Mouse (Mus musculus): ENCODE measurements around the gene Lce1e. TPM values are rescaled to one million over a fixed set of nuclear protein-coding genes. Genes with fewer than 3 reads are reported as not detected.

Lce1e gene
- total RNA-seq, 1 experiment: not detected

DNA sequence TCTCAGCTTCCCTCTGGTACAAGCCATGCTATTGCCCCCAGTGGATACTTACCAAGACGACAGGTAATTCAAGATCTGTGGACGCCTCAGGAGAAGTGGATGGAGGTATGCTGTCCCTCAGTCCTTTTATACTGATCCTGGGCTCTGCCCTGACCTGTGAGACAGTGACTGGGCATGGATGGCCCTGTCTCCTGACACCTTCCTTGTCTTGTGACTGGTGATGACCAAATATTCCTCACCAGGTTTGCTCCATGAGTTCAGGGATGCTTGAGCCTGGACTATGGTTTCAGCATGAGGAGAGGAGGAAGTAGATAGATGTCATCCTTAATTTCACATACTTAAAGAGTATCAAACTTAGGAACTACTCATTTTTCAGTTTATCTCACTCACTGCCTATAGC lies 21.8 kb downstream of the Lce1e start, which contains the start of gene Lce1d:
Gene Lce1d, minus strand, starts transcription at position 101 of the 400 bp plus-strand sequence.
- Histone ChIP-seq H3K4me3 (ENCODE audit: insufficient read depth in 1 of 2, low read depth in 1 of 2, low read length in 2 of 2, poor library complexity in 1 of 2, severe bottlenecking in 1 of 2) (no peak within 1 kb of the TSS), H3K9me3 (ENCODE audit: control insufficient read depth, insufficient read depth, low read depth, low read length) (no peaks in the 10 kb centered on the region), H3K4me1 (ENCODE audit: control insufficient read depth in 2 of 2, insufficient read depth in 2 of 2, low read length in 2 of 2, poor library complexity in 1 of 2) (no peaks in the 10 kb centered on the region), H3K9ac (ENCODE audit: insufficient read depth, low read depth, low read length, poor library complexity, severe bottlenecking) (no peak within 1 kb of the TSS), H3K36me3 (ENCODE audit: control insufficient read depth, insufficient read depth, low read length, poor library complexity, severe bottlenecking) (no peaks in the 10 kb centered on the region), H3K27ac (ENCODE audit: insufficient read depth, low read depth, low read length, poor library complexity, severe bottlenecking) (no peak within 1 kb of the TSS)
- TF ChIP-seq ZNF384 (IDR thresholded peaks at IDR 0.05; ENCODE audit: low read depth, low read length) (no peak), MAFK (IDR thresholded peaks at IDR 0.05; ENCODE audit: insufficient read depth, low read depth, low read length) (no peak), ZC3H11A (IDR thresholded peaks at IDR 0.05; ENCODE audit: borderline replicate concordance, low read depth, low read length) (no peak), CHD2 (IDR thresholded peaks at IDR 0.05; ENCODE audit: low read depth, low read length) (no peak), HCFC1 (IDR thresholded peaks at IDR 0.05; ENCODE audit: borderline replicate concordance, insufficient read depth, low read length) (no peak)
- in situ Hi-C loops (cut with MboI; ENCODE audit: low sequenced_read_pairs in 2 of 2, unreplicated experiment in 2 of 2): no loop called here
- DNase-seq (ENCODE audit: low read depth, low spot score): no peak

DNA sequence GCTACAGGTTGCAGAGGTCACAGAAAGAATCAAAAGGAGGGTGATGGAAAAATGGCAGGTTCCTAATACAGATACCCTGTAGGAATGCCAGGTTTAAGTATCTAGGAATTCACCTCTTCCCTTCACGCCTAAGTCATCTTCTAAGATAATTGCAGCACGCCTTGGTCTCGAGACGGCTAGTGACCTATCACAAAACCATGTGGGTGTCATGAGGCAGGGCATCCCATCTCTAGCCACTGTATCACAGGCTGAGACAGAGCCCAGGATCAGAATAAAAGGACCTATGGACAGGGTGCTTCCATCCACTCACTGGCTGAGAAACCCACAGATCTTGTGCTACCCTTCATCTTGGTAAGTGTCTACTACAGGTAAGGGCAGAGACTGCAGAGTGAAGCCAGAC lies 29.9 kb downstream of the Lce1e start, which contains the start of gene Lce1c:
Gene Lce1c, plus strand, starts transcription at position 301 of the 400 bp plus-strand sequence.
- no peaks in the 10 kb centered on the region for H3K4me1 ChIP-seq (ENCODE audit: control insufficient read depth in 2 of 2, insufficient read depth in 2 of 2, low read length in 2 of 2, poor library complexity in 1 of 2)
- no peak within 1 kb of the TSS for H3K27ac ChIP-seq (ENCODE audit: insufficient read depth, low read depth, low read length, poor library complexity, severe bottlenecking)
- TF ChIP-seq MAFK (IDR thresholded peaks at IDR 0.05; ENCODE audit: insufficient read depth, low read depth, low read length) (no peak), ZNF384 (IDR thresholded peaks at IDR 0.05; ENCODE audit: low read depth, low read length) (no peak), HCFC1 (IDR thresholded peaks at IDR 0.05; ENCODE audit: borderline replicate concordance, insufficient read depth, low read length) (no peak), ZC3H11A (IDR thresholded peaks at IDR 0.05; ENCODE audit: borderline replicate concordance, low read depth, low read length) (no peak), CHD2 (IDR thresholded peaks at IDR 0.05; ENCODE audit: low read depth, low read length) (no peak)
- in situ Hi-C loops (cut with MboI; ENCODE audit: low sequenced_read_pairs in 2 of 2, unreplicated experiment in 2 of 2): no loop called here
- no peak within 1 kb of the TSS for H3K9ac ChIP-seq (ENCODE audit: insufficient read depth, low read depth, low read length, poor library complexity, severe bottlenecking)
- H3K4me3 ChIP-seq (ENCODE audit: insufficient read depth in 1 of 2, low read depth in 1 of 2, low read length in 2 of 2, poor library complexity in 1 of 2, severe bottlenecking in 1 of 2): no peak within 1 kb of the TSS
- H3K36me3 ChIP-seq (ENCODE audit: control insufficient read depth, insufficient read depth, low read length, poor library complexity, severe bottlenecking): no peaks in the 10 kb centered on the region
- DNase-seq (ENCODE audit: low read depth, low spot score): no peak
- no peaks in the 10 kb centered on the region for H3K9me3 ChIP-seq (ENCODE audit: control insufficient read depth, insufficient read depth, low read depth, low read length)

DNA sequence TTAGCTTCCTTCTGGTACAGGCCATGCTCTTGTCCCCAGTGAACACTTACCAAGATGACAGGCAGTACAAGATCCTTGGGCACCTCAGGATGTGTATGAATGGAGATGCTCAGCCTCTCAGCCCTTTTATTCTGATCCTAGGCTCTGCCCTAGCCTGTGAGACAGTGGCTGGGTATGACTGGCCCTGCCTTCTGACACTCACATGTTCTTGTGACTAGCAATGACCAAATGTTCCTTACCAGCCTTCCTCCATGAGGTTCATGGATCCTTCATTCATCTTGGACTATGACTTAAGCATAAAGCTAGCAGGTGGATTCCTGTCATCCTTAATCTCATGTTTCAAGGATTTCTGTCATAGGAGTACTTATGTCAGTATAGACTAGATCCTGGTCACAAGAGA lies 38.7 kb downstream of the Lce1e start, which contains the start of gene Lce1a2:
Gene Lce1a2, minus strand, starts transcription at position 101 of the 400 bp plus-strand sequence.
- Histone ChIP-seq H3K9ac (ENCODE audit: insufficient read depth, low read depth, low read length, poor library complexity, severe bottlenecking) (no peak within 1 kb of the TSS), H3K4me3 (ENCODE audit: insufficient read depth in 1 of 2, low read depth in 1 of 2, low read length in 2 of 2, poor library complexity in 1 of 2, severe bottlenecking in 1 of 2) (no peak within 1 kb of the TSS), H3K36me3 (ENCODE audit: control insufficient read depth, insufficient read depth, low read length, poor library complexity, severe bottlenecking) (no peaks in the 10 kb centered on the region), H3K4me1 (ENCODE audit: control insufficient read depth in 2 of 2, insufficient read depth in 2 of 2, low read length in 2 of 2, poor library complexity in 1 of 2) (no peaks in the 10 kb centered on the region), H3K9me3 (ENCODE audit: control insufficient read depth, insufficient read depth, low read depth, low read length) (no peaks in the 10 kb centered on the region), H3K27ac (ENCODE audit: insufficient read depth, low read depth, low read length, poor library complexity, severe bottlenecking) (no peak within 1 kb of the TSS)
- no peak for DNase-seq (ENCODE audit: low read depth, low spot score)
- TF ChIP-seq ZNF384 (IDR thresholded peaks at IDR 0.05; ENCODE audit: low read depth, low read length) (no peak), HCFC1 (IDR thresholded peaks at IDR 0.05; ENCODE audit: borderline replicate concordance, insufficient read depth, low read length) (no peak), MAFK (IDR thresholded peaks at IDR 0.05; ENCODE audit: insufficient read depth, low read depth, low read length) (no peak), CHD2 (IDR thresholded peaks at IDR 0.05; ENCODE audit: low read depth, low read length) (no peak), ZC3H11A (IDR thresholded peaks at IDR 0.05; ENCODE audit: borderline replicate concordance, low read depth, low read length) (no peak)
- in situ Hi-C loops (cut with MboI; ENCODE audit: low sequenced_read_pairs in 2 of 2, unreplicated experiment in 2 of 2): no loop called here

Other genes with a start within 250 kb of the Lce1e start
- gene Sprr1a, start 223.2 kb downstream of the Lce1e start, total RNA-seq (2012; rRNA removed): 0.32 TPM in 1 of 2 replicates, not detected in the other
- not detected in 2 replicates for gene Sprr4, start 208.6 kb downstream of the Lce1e start, total RNA-seq (2012; rRNA removed)
- gene 2310046K23Rik, start 174.6 kb downstream of the Lce1e start, total RNA-seq (2012; rRNA removed): not detected in 2 replicates
- gene Ivl, start 135.3 kb downstream of the Lce1e start, total RNA-seq (2012; rRNA removed): 0.21 and 0.45 TPM in 2 replicates
- gene Smcp, start 120.1 kb downstream of the Lce1e start, total RNA-seq (2012; rRNA removed): not detected in 2 replicates
- gene 2210017I01Rik, start 101.6 kb downstream of the Lce1e start, total RNA-seq (2012; rRNA removed): not detected in 2 replicates
- not detected in 2 replicates for gene Lce6a, start 87.4 kb downstream of the Lce1e start, total RNA-seq (2012; rRNA removed)
- gene Lce1a1, start 60.8 kb downstream of the Lce1e start, total RNA-seq (2012; rRNA removed): not detected in 2 replicates
- gene Lce1b, start 52.1 kb downstream of the Lce1e start, total RNA-seq (2012; rRNA removed): not detected in 2 replicates
- gene Lce1a2, start 38.8 kb downstream of the Lce1e start, total RNA-seq (2012; rRNA removed): not detected in 2 replicates
- not detected in 2 replicates for gene Lce1c, start 29.8 kb downstream of the Lce1e start, total RNA-seq (2012; rRNA removed)
- gene Lce1d, start 21.9 kb downstream of the Lce1e start, total RNA-seq (2012; rRNA removed): not detected in 2 replicates
- not detected in 2 replicates for gene Lce1f, start 11.3 kb upstream of the Lce1e start, total RNA-seq (2012; rRNA removed)
- not detected in 2 replicates for gene Gm38119, start 30.0 kb upstream of the Lce1e start, total RNA-seq (2012; rRNA removed)
- not detected in 2 replicates for gene Lce1g, start 43.3 kb upstream of the Lce1e start, total RNA-seq (2012; rRNA removed)
- gene Lce1h, start 56.0 kb upstream of the Lce1e start, total RNA-seq (2012; rRNA removed): 4.7 TPM in 1 of 2 replicates, not detected in the other
- gene Lce1i, start 69.8 kb upstream of the Lce1e start, total RNA-seq (2012; rRNA removed): not detected in 2 replicates
- not detected in 2 replicates for gene Lce1j, start 81.4 kb upstream of the Lce1e start, total RNA-seq (2012; rRNA removed)
- not detected in 2 replicates for gene Lce1k, start 98.8 kb upstream of the Lce1e start, total RNA-seq (2012; rRNA removed)
- gene Kprp, start 118.2 kb upstream of the Lce1e start, total RNA-seq (2012; rRNA removed): not detected in 2 replicates
- not detected in 2 replicates for gene Lce1l, start 142.2 kb upstream of the Lce1e start, total RNA-seq (2012; rRNA removed)
- gene 2310050C09Rik, start 161.1 kb upstream of the Lce1e start, total RNA-seq (2012; rRNA removed): not detected in 2 replicates
- gene Lce3a, start 217.2 kb upstream of the Lce1e start, total RNA-seq (2012; rRNA removed): not detected in 2 replicates
- not detected in 2 replicates for gene Lce3b, start 223.9 kb upstream of the Lce1e start, total RNA-seq (2012; rRNA removed)
- gene Lce3c, start 235.4 kb upstream of the Lce1e start, total RNA-seq (2012; rRNA removed): not detected in 2 replicates
- not detected in 2 replicates for gene Lce3d, start 248.3 kb upstream of the Lce1e start, total RNA-seq (2012; rRNA removed)